Mouse (Mus musculus) left cerebral cortex, adult 8-10 months (tissue): ENCODE data around the gene Vwce. TPM values are rescaled to one million over a fixed set of nuclear protein-coding genes. Genes with fewer than 3 reads are reported as not detected.
A peak's percentile ranks its signal among the peaks of the same experiment; 100 is the strongest.

Source experiments
- DNase-seq, 2 experiments: peaks; one replicate each; pipeline ENCODE4 v3.0.0; 2022; ENCODE audit warnings: low spot score in 2 of 2
- total RNA-seq, 4 experiments: library from RNA; stranded (reverse); gene quantifications; 2 replicates each; pipeline ENCODE4 v1.2.4; 2022

Vwce gene
- under 1 TPM; 0.39 to 0.77 (median 0.47) TPM for total RNA-seq

- DNase-seq: peak; percentile 12 to 21
Measured at GRCm38 (mm10) chr19:10634106-10634871, at the start of gene Vwce. TSS of gene Vwce (plus strand) at chr19:10634213.

- no peak for DNase-seq
Measured at GRCm38 (mm10) chr19:10585112-10585511, 48.9 kb upstream of the Vwce start.

GRCm38 (mm10) chr19:10587231-10587630, 46.8 kb upstream of the Vwce start:
- no peak for DNase-seq

GRCm38 (mm10) chr19:10589127-10589857, 44.7 kb upstream of the Vwce start:
- no peak for DNase-seq

GRCm38 (mm10) chr19:10590301-10590700, 43.7 kb upstream of the Vwce start:
- no peak for DNase-seq

- DNase-seq: no peak
Measured at GRCm38 (mm10) chr19:10591659-10592377, 42.2 kb upstream of the Vwce start.

- DNase-seq: no peak
Measured at GRCm38 (mm10) chr19:10598188-10598587, 35.8 kb upstream of the Vwce start.

- DNase-seq: no peak
Measured at GRCm38 (mm10) chr19:10599648-10600047, 34.4 kb upstream of the Vwce start.

GRCm38 (mm10) chr19:10602247-10602769, 31.7 kb upstream of the Vwce start:
- DNase-seq: no peak

GRCm38 (mm10) chr19:10602787-10603186, 31.2 kb upstream of the Vwce start:
- peak; percentile 74 to 75 for DNase-seq

GRCm38 (mm10) chr19:10603660-10604523, 30.1 kb upstream of the Vwce start:
- DNase-seq: peak in 1 of 2 experiments; percentile 8

- no peak for DNase-seq
Measured at GRCm38 (mm10) chr19:10604534-10604933, 29.5 kb upstream of the Vwce start.

GRCm38 (mm10) chr19:10605293-10605900, 28.6 kb upstream of the Vwce start, which contains the start of the genes Ddb1 and Tkfc:
TSS of gene Ddb1 (plus strand) at chr19:10605327.
TSS of gene Tkfc (minus strand) at chr19:10605654.
- DNase-seq: peak; percentile 97 to 98

GRCm38 (mm10) chr19:10605901-10606622, 28.0 kb upstream of the Vwce start:
- DNase-seq: no peak

GRCm38 (mm10) chr19:10608573-10609240, 25.3 kb upstream of the Vwce start:
- DNase-seq: no peak

- DNase-seq: peak; percentile 21 to 52
Measured at GRCm38 (mm10) chr19:10634872-10635318, 882 bp downstream of the Vwce start.

GRCm38 (mm10) chr19:10637840-10638239, 3.8 kb downstream of the Vwce start:
- no peak for DNase-seq

- DNase-seq: no peak
Measured at GRCm38 (mm10) chr19:10640080-10640479, 6.1 kb downstream of the Vwce start.
